Mouse (Mus musculus) hindbrain, embryonic 16.5 days (tissue): Measurements from ENCODE around the gene Zfp174. TPM values are rescaled to one million over a fixed set of nuclear protein-coding genes. Genes with fewer than 3 reads are reported as not detected.

ENCODE experiments used
- ATAC-seq: fragments of 200-750 bp; cut with Nextera tagmentation; 2 replicates; pipeline ENCODE4 v1.8.0; 2017; ENCODE audit warnings: moderate TSS enrichment, moderate library complexity
- H3K27ac ChIP-seq: fragments of 300-500 bp; sonication (generic); 2 replicates; pipeline ENCODE4 v1.5.1; 2014; ENCODE audit warnings: low read depth, mild to moderate bottlenecking, control low read depth, low read length, moderate library complexity
- H3K27me3 ChIP-seq: fragments of 300-500 bp; sonication (generic); replicated peaks from 2 replicates; pipeline ENCODE4 v1.6.1; 2014; ENCODE audit warnings: low read length; ENCODE audit not compliant: control insufficient read depth, insufficient read depth
- H3K36me3 ChIP-seq: fragments of 300-500 bp; sonication (generic); 2 replicates; pipeline ENCODE4 v1.6.1; 2014; ENCODE audit warnings: mild to moderate bottlenecking, low read length, moderate library complexity, mixed read lengths; ENCODE audit not compliant: control insufficient read depth, insufficient read depth
- H3K4me1 ChIP-seq: fragments of 300-500 bp; sonication (generic); 2 replicates; pipeline ENCODE4 v1.6.1; 2014; ENCODE audit warnings: low read depth, low read length; ENCODE audit not compliant: control insufficient read depth, insufficient read depth
- H3K4me2 ChIP-seq: fragments of 300-500 bp; sonication (generic); 2 replicates; pipeline ENCODE4 v1.6.1; 2014; ENCODE audit warnings: mild to moderate bottlenecking, low read length, control low read depth, moderate library complexity
- H3K4me3 ChIP-seq: fragments of 300-500 bp; sonication (generic); 2 replicates; pipeline ENCODE4 v1.5.1; 2014; ENCODE audit warnings: mild to moderate bottlenecking, low read length, control low read depth, moderate library complexity
- H3K9ac ChIP-seq: fragments of 300-500 bp; sonication (generic); 2 replicates; pipeline ENCODE4 v1.6.1; 2014; ENCODE audit warnings: low read depth, mild to moderate bottlenecking, control low read depth, low read length, moderate library complexity
- H3K9me3 ChIP-seq: fragments of 300-500 bp; sonication (generic); 2 replicates; pipeline ENCODE4 v1.6.1; 2014; ENCODE audit warnings: mild to moderate bottlenecking, low read length, moderate library complexity; ENCODE audit not compliant: control insufficient read depth
- WGBS: fragments of 180-500 bp; shearing (Covaris S2); extraction: QIAGEN DNeasy Blood & Tissue Kit; methylation state at CpG from one replicate; pipeline ENCODE4 v1.1.7; 2014; 5-methylcytosine and 5-hydroxymethylcytosine counted together
- polyA plus RNA-seq: library from polyadenylated mRNA; unstranded; fragments of >200 nt; fragmentation: Nextera tagmentation; extraction: Ambion mirVana; gene quantifications from 2 replicates; pipeline ENCODE4 v1.2.1, GENCODE M21; 2015

Zfp174 gene
- polyA plus RNA-seq, 1 experiment from 2014 or later, result 2.5 TPM

- no peak for ATAC-seq
- Histone ChIP-seq H3K9me3 (no peaks in the 10 kb centered on the region), H3K9ac (no peak overlapping the region), H3K27ac (no peak overlapping the region), H3K27me3 (no peaks in the 10 kb centered on the region), H3K4me2 (no peak overlapping the region), H3K4me3 (no peak overlapping the region), H3K36me3 (peaks cover 27% of the 10 kb centered on the region), H3K4me1 (no peaks in the 10 kb centered on the region)
- 87% methylated on average over 6 of the region's 6 CpGs for WGBS
Measured at GRCm38 (mm10) chr16:3896046-3896445, 49.0 kb downstream of the Zfp174 start.

GRCm38 (mm10) chr16:3896553-3896952 lies 49.5 kb downstream of the Zfp174 start:
- Histone ChIP-seq H3K4me2 (no peak overlapping the region), H3K27ac (no peak overlapping the region), H3K36me3 (peaks cover 28% of the 10 kb centered on the region), H3K4me1 (no peaks in the 10 kb centered on the region), H3K9me3 (no peaks in the 10 kb centered on the region), H3K9ac (no peak overlapping the region), H3K27me3 (no peaks in the 10 kb centered on the region), H3K4me3 (no peak overlapping the region)
- 95% methylated on average over 1 of the region's 1 CpGs for WGBS
- no peak for ATAC-seq

DNA sequence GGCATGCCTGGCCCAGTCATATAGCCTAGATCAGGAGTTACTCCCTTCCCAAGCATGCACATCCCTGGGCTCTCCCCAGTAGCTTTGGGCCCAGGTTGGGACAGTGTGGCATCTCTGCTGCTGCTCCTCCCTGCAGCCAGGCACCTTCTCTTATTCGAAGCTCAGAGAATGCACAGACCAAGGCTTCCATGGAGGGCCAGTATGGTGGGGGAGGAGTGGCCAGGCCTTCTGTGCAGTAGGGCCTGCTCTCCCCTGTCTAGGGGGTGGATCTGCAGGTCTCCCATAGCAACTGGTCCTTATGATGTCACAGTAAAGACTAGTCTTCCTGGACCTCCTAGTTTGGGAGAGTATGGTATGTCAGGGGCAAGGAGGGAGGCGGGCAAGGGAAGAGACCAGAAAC lies 60.4 kb downstream of the Zfp174 start:
- no peak overlapping the region; the same call in 1 of the 2 replicates for H3K4me2 ChIP-seq
- H3K4me3 ChIP-seq, result no peak overlapping the region
- no peaks in the 10 kb centered on the region for H3K9me3 ChIP-seq
- ATAC-seq, result no peak
- peaks cover 28% of the 10 kb centered on the region for H3K36me3 ChIP-seq
- no peaks in the 10 kb centered on the region for H3K27me3 ChIP-seq
- no peak overlapping the region for H3K27ac ChIP-seq
- no peak overlapping the region for H3K9ac ChIP-seq
- peaks cover 17% of the 10 kb centered on the region for H3K4me1 ChIP-seq
- WGBS, result 65% methylated on average over 2 of the region's 2 CpGs

Other genes with a start within 250 kb of the Zfp174 start
- not detected in 2 replicates for gene Mefv, start 129.2 kb upstream of the Zfp174 start, polyA plus RNA-seq
- gene Zfp263, start 103.2 kb upstream of the Zfp174 start, polyA plus RNA-seq, result 40.6 and 47.5 TPM in 2 replicates
- not detected in 2 replicates for gene Olfr15, start 16.4 kb upstream of the Zfp174 start, polyA plus RNA-seq
- gene Naa60, start 25.1 kb downstream of the Zfp174 start, polyA plus RNA-seq, result 105 and 107 TPM in 2 replicates
- gene Zfp597, start 37.3 kb downstream of the Zfp174 start, polyA plus RNA-seq, result 12.7 and 15.6 TPM in 2 replicates
- 0.51 and 1.5 TPM in 2 replicates for gene Gm20695, start 37.4 kb downstream of the Zfp174 start, polyA plus RNA-seq
- gene 1700037C18Rik, start 61.4 kb downstream of the Zfp174 start, polyA plus RNA-seq, result 15.7 and 16.2 TPM in 2 replicates
- gene Cluap1, start 61.5 kb downstream of the Zfp174 start, polyA plus RNA-seq, result 37.0 and 42.3 TPM in 2 replicates
- gene Nlrc3, start 129.4 kb downstream of the Zfp174 start, polyA plus RNA-seq, result 0.70 and 1.1 TPM in 2 replicates
- 23.2 and 31.7 TPM in 2 replicates for gene Slx4, start 156.5 kb downstream of the Zfp174 start, polyA plus RNA-seq
- 4.0 and 7.5 TPM in 2 replicates for gene Dnase1, start 189.7 kb downstream of the Zfp174 start, polyA plus RNA-seq
- gene Trap1, start 230.6 kb downstream of the Zfp174 start, polyA plus RNA-seq, result 54.4 and 59.1 TPM in 2 replicates